Mouse (Mus musculus): ENCODE results near the gene Pakap. TPM values are rescaled to one million over a fixed set of nuclear protein-coding genes. Genes with fewer than 3 reads are reported as not detected.

Pakap gene
- polyA plus RNA-seq, 1 experiment from 2014 or later: 5.1 TPM

- no peak overlapping the region for H3K27ac ChIP-seq (ENCODE audit: low read depth, low read length)
- 70% methylated on average over 3 of the region's 3 CpGs for WGBS
- H3K9me3 ChIP-seq (ENCODE audit: control insufficient read depth, low read length): no peaks in the 10 kb centered on the region
- H3K4me2 ChIP-seq: no peak overlapping the region
- ATAC-seq (replicated peaks; ENCODE audit: low FRiP score): no peak
- no peak overlapping the region for H3K4me3 ChIP-seq (ENCODE audit: low read depth, low read length)
- H3K36me3 ChIP-seq (ENCODE audit: control insufficient read depth, insufficient read depth, low read length): no peaks in the 10 kb centered on the region
- no peaks in the 10 kb centered on the region for H3K4me1 ChIP-seq (replicated peaks; ENCODE audit: control insufficient read depth, insufficient read depth, low read length)
- no peaks in the 10 kb centered on the region for H3K27me3 ChIP-seq (replicated peaks; ENCODE audit: control insufficient read depth, insufficient read depth, low read length)
- no peak overlapping the region for H3K9ac ChIP-seq (ENCODE audit: low read depth, low read length)
- DNase-seq (ENCODE audit: low spot score): no peak
Observed at GRCm38 (mm10) chr4:57687583-57687982, 119.6 kb downstream of the Pakap start.

GRCm38 (mm10) chr4:57688131-57688530 is 120.2 kb downstream of the Pakap start:
- Histone ChIP-seq H3K36me3 (ENCODE audit: control insufficient read depth, insufficient read depth, low read length) (no peaks in the 10 kb centered on the region), H3K4me2 (no peak overlapping the region), H3K4me1 (replicated peaks; ENCODE audit: control insufficient read depth, insufficient read depth, low read length) (no peaks in the 10 kb centered on the region), H3K27ac (ENCODE audit: low read depth, low read length) (no peak overlapping the region), H3K9me3 (ENCODE audit: control insufficient read depth, low read length) (no peaks in the 10 kb centered on the region), H3K9ac (ENCODE audit: low read depth, low read length) (no peak overlapping the region), H3K4me3 (ENCODE audit: low read depth, low read length) (no peak overlapping the region), H3K27me3 (replicated peaks; ENCODE audit: control insufficient read depth, insufficient read depth, low read length) (no peaks in the 10 kb centered on the region)
- ATAC-seq (replicated peaks; ENCODE audit: low FRiP score) (no peak), DNase-seq (ENCODE audit: low spot score) (no peak)
- WGBS: 74% methylated on average over 9 of the region's 9 CpGs

- no peaks in the 10 kb centered on the region for H3K4me1 ChIP-seq (replicated peaks; ENCODE audit: control insufficient read depth, insufficient read depth, low read length)
- H3K9ac ChIP-seq (ENCODE audit: low read depth, low read length): no peak overlapping the region
- H3K4me2 ChIP-seq: no peak overlapping the region
- no peaks in the 10 kb centered on the region for H3K36me3 ChIP-seq (ENCODE audit: control insufficient read depth, insufficient read depth, low read length)
- ATAC-seq (replicated peaks; ENCODE audit: low FRiP score) (no peak), DNase-seq (ENCODE audit: low spot score) (no peak)
- no peak overlapping the region for H3K27ac ChIP-seq (ENCODE audit: low read depth, low read length)
- no peak overlapping the region for H3K4me3 ChIP-seq (ENCODE audit: low read depth, low read length)
- WGBS: 63% methylated on average over 6 of the region's 6 CpGs
- no peaks in the 10 kb centered on the region for H3K9me3 ChIP-seq (ENCODE audit: control insufficient read depth, low read length)
- H3K27me3 ChIP-seq (replicated peaks; ENCODE audit: control insufficient read depth, insufficient read depth, low read length): no peaks in the 10 kb centered on the region
Observed at GRCm38 (mm10) chr4:57690001-57690400, 122.0 kb downstream of the Pakap start.

GRCm38 (mm10) chr4:57690805-57691204 is 122.8 kb downstream of the Pakap start:
- H3K27me3 ChIP-seq (replicated peaks; ENCODE audit: control insufficient read depth, insufficient read depth, low read length): no peaks in the 10 kb centered on the region
- 58% methylated on average over 1 of the region's 1 CpGs for WGBS

GRCm38 (mm10) chr4:57694356-57695136 is 126.6 kb downstream of the Pakap start:
- DNase-seq (ENCODE audit: low spot score) (no peak), ATAC-seq (replicated peaks; ENCODE audit: low FRiP score) (no peak)
- Histone ChIP-seq H3K27ac (ENCODE audit: low read depth, low read length) (no peak overlapping the region), H3K4me1 (replicated peaks; ENCODE audit: control insufficient read depth, insufficient read depth, low read length) (no peaks in the 10 kb centered on the region), H3K4me2 (no peak overlapping the region), H3K27me3 (replicated peaks; ENCODE audit: control insufficient read depth, insufficient read depth, low read length) (no peaks in the 10 kb centered on the region), H3K9ac (ENCODE audit: low read depth, low read length) (no peak overlapping the region), H3K36me3 (ENCODE audit: control insufficient read depth, insufficient read depth, low read length) (no peaks in the 10 kb centered on the region), H3K9me3 (ENCODE audit: control insufficient read depth, low read length) (no peaks in the 10 kb centered on the region), H3K4me3 (ENCODE audit: low read depth, low read length) (no peak overlapping the region)
- WGBS: 66% methylated on average over 5 of the region's 5 CpGs

More at GRCm38 (mm10) chr4:57690805-57691204, 122.8 kb downstream of the Pakap start:
- Histone ChIP-seq H3K4me2 (no peak overlapping the region), H3K4me1 (replicated peaks; ENCODE audit: control insufficient read depth, insufficient read depth, low read length) (no peaks in the 10 kb centered on the region), H3K36me3 (ENCODE audit: control insufficient read depth, insufficient read depth, low read length) (no peaks in the 10 kb centered on the region), H3K9ac (ENCODE audit: low read depth, low read length) (no peak overlapping the region), H3K4me3 (ENCODE audit: low read depth, low read length) (no peak overlapping the region), H3K27ac (ENCODE audit: low read depth, low read length) (no peak overlapping the region), H3K9me3 (ENCODE audit: control insufficient read depth, low read length) (no peaks in the 10 kb centered on the region)
- ATAC-seq (replicated peaks; ENCODE audit: low FRiP score): no peak
- no peak for DNase-seq (ENCODE audit: low spot score)

- DNase-seq (ENCODE audit: low spot score) (no peak), ATAC-seq (replicated peaks; ENCODE audit: low FRiP score) (no peak)
- no peak overlapping the region for H3K27ac ChIP-seq (ENCODE audit: low read depth, low read length)
- H3K9me3 ChIP-seq (ENCODE audit: control insufficient read depth, low read length): no peaks in the 10 kb centered on the region
- 88% methylated on average over 11 of the region's 11 CpGs for WGBS
- H3K4me3 ChIP-seq (ENCODE audit: low read depth, low read length): no peak overlapping the region
- no peaks in the 10 kb centered on the region for H3K4me1 ChIP-seq (replicated peaks; ENCODE audit: control insufficient read depth, insufficient read depth, low read length)
- H3K36me3 ChIP-seq (ENCODE audit: control insufficient read depth, insufficient read depth, low read length): no peaks in the 10 kb centered on the region
- no peak overlapping the region for H3K9ac ChIP-seq (ENCODE audit: low read depth, low read length)
- no peak overlapping the region for H3K4me2 ChIP-seq
- H3K27me3 ChIP-seq (replicated peaks; ENCODE audit: control insufficient read depth, insufficient read depth, low read length): no peaks in the 10 kb centered on the region
Observed at GRCm38 (mm10) chr4:57696955-57697354, 129.0 kb downstream of the Pakap start.

- ATAC-seq (replicated peaks; ENCODE audit: low FRiP score): no peak
- WGBS: 89% methylated on average over 12 of the region's 12 CpGs
- no peak overlapping the region for H3K27ac ChIP-seq (ENCODE audit: low read depth, low read length)
- no peak overlapping the region for H3K4me3 ChIP-seq (ENCODE audit: low read depth, low read length)
- H3K4me2 ChIP-seq: no peak overlapping the region
- DNase-seq (ENCODE audit: low spot score): no peak
- H3K9ac ChIP-seq (ENCODE audit: low read depth, low read length): no peak overlapping the region
- H3K36me3 ChIP-seq (ENCODE audit: control insufficient read depth, insufficient read depth, low read length): no peaks in the 10 kb centered on the region
- no peaks in the 10 kb centered on the region for H3K4me1 ChIP-seq (replicated peaks; ENCODE audit: control insufficient read depth, insufficient read depth, low read length)
- no peaks in the 10 kb centered on the region for H3K27me3 ChIP-seq (replicated peaks; ENCODE audit: control insufficient read depth, insufficient read depth, low read length)
- no peaks in the 10 kb centered on the region for H3K9me3 ChIP-seq (ENCODE audit: control insufficient read depth, low read length)
Observed at GRCm38 (mm10) chr4:57697918-57698611, 130.1 kb downstream of the Pakap start.

GRCm38 (mm10) chr4:57701576-57701975 is 133.6 kb downstream of the Pakap start:
- DNase-seq (ENCODE audit: low spot score) (no peak), ATAC-seq (replicated peaks; ENCODE audit: low FRiP score) (no peak)
- Histone ChIP-seq H3K4me3 (ENCODE audit: low read depth, low read length) (no peak overlapping the region), H3K27ac (ENCODE audit: low read depth, low read length) (no peak overlapping the region), H3K4me2 (no peak overlapping the region), H3K36me3 (ENCODE audit: control insufficient read depth, insufficient read depth, low read length) (no peaks in the 10 kb centered on the region), H3K9ac (ENCODE audit: low read depth, low read length) (no peak overlapping the region), H3K9me3 (ENCODE audit: control insufficient read depth, low read length) (no peaks in the 10 kb centered on the region), H3K27me3 (replicated peaks; ENCODE audit: control insufficient read depth, insufficient read depth, low read length) (no peaks in the 10 kb centered on the region), H3K4me1 (replicated peaks; ENCODE audit: control insufficient read depth, insufficient read depth, low read length) (no peaks in the 10 kb centered on the region)
- WGBS: 76% methylated on average over 5 of the region's 5 CpGs
